Mouse (Mus musculus): ENCODE results near the gene Fanci.
A peak's percentile ranks its signal among the peaks of the same experiment; 100 is the strongest.

Fanci gene

DNA sequence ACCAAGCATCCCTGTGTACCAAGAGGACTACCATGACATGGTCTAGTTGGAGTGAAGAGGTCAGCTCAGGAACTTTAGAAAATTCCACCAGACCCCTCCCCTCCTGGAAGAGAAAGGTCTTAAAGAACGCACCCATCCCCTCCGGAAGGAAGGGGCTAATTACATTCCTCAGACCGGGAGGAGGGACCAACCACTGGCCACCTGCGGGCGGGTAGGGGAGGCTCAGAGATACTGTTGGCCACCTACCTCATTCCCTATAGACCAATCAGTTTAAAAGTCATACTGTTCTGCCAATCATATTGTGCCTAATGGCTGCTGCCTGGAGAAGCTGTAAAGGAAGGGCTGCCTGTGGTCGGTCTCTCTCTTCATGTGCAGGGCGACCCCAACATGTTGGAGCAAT lies 3.7 kb upstream of the Fanci start:
- DNase-seq (ENCODE audit: low read depth): no peak

DNA sequence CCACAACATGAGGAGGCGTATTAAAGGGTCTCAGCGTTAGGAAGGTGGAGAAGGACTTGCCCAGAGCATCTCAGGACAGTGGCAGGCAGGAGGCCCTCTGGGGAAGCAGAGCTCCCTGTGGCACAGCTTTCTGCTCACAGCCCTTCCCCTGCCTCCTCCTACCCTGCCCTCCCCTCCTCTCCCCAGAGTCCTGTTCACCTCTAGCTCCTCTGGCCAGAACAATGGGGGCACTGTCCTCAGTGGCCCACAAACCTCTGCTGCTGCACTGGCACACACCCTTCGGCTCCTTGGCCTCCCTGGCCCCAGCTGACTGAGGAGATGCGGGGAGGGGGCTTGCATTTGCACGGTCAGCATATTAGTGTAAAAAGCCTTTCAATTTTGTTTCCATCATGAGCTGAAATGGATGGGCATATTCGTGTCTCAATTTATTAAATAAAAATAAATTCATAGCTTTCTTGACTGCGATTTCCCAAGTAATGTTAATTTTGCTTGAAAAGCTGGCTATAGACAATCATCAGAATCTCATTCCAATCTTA lies 3.0 kb upstream of the Fanci start:
- DNase-seq (ENCODE audit: low read depth): no peak

DNA sequence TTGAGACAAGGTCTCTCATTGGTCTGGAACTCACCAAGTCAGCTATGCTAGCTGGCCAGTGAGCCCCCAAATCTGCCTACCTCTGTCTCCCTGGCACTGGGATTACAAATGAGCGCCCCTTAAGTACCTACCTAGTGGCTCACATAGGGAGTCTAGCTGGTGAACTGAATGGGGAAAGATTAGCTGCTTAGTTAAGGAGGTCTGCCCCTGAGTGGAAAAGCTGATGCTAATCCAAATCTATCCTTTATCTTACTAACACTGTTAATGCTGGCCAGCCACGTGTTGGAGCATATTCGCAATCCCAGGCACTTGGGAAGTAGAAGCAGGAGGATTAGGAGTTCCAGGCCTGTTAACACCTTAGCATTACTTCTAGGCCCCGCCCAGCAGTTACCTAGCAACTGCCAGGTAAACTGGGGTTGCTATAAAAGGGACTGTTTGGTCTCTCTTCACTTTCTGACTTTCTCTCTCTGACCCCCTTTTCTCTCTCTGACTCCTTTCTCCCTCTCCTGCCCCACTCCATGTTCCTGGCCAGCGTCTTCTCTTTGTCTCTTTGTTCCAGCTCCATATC lies 1.5 kb upstream of the Fanci start:
- DNase-seq (ENCODE audit: low read depth): no peak

DNA sequence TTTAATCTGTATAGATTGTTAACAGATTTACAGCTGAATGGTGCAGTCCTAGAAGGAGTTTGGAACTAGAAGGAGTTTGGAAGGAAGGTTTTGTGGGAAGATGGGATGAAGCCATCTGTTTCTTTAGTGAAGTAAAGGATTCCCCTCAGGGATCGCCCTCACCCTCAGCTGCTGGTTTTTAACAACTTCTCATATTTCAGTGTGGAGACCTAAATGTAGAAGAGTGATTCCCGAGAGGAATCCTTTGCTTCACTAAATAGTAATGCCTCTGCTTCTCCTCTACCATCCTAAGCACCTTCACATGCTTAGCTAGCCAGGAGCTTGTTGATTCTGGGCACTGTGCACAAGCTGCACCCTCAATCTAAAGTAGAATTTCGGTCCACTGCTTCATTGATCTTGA lies 258 bp upstream of the Fanci start:
- no peak for DNase-seq (ENCODE audit: low read depth)

DNA sequence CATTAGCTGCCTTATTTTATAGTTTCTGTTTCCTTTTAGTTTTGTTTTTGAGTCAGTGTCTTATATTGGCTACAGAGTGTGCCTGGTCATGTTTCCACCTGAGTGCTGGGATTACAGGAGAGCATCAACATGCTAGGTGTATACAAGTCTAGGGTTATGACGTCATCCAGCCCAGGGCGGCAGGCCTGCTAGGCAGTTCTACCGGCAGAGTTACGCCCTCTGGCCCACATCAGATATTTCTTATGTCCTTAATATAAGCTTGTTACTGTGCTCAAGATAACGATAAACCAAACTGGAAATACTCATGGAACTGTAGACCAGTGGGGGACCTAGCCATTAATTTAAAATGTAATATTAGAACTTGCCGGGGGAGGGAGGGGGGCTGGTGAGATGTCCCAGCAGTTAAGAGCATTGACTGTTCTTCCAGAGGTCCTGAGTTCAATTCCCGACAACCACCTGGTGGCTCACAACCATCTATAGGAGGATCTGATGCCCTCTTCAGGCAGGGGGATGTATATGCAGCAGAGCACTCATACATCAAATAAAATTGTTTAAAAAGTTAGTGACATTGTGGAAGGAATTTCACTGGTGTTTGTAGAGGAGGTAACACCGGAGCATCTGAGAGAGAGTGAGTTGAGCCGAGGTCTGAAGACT lies 1.3 kb downstream of the Fanci start:
- peak; percentile 72 for DNase-seq (ENCODE audit: low read depth)

DNA sequence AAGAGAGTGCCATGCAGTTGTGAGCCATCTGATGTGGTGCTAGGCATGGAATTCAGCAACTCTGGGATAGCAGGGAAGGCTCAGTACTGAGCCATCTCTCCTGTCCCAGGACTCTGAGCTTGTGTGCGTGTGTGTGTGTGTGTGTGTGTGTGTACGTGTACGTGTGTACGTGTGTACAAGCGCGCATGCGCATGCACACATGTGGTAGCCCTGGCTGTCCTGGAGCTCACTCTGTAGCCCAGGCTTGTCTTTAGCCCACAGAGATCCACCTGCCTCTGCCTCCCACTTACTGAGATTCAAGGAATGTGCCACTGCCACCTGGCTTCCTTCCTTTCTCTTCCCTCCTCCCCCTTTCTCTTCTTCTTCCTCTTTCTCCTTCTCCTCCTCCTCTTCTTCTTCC lies 2.2 kb downstream of the Fanci start:
- no peak for DNase-seq (ENCODE audit: low read depth)

DNA sequence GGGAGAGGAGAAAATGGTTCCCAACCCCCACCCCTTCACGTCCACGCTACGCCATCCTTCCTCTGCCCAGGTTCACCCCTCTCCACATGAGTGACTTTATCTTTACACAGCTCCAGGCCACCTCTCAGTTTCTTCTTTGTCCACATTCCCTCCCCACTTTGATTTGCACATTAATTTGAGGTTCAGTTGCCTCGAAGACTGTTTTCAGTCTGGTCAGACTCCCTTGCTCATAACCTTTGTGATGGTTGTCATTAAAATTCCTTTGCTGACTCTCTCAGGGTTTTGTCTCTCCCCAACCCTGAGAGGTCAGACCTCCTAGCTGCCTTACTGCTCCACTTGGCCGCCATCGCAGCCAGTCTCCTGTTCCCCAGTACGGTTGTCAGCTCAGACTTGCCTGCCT lies 2.9 kb downstream of the Fanci start:
- DNase-seq (ENCODE audit: low read depth): no peak

DNA sequence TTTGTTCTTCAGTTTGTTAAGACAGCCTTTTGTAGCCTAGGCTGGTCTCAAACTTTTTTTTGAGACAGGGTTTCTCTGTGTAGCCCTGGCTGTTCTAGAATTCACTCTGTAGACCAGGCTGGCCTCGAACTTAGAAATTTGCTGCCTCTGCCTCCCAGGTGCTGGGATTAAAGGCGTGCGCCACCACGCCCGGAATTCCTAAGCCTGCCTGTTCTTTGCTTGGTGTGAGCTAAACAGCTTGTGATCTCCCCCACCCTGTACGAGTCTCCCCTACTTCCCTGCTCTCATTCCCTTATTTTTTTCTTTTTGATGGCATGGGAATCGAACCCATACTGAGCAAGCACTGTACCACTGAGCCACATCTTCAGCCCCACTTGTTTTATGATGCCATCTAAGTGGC lies 3.5 kb downstream of the Fanci start:
- DNase-seq (ENCODE audit: low read depth): no peak

DNA sequence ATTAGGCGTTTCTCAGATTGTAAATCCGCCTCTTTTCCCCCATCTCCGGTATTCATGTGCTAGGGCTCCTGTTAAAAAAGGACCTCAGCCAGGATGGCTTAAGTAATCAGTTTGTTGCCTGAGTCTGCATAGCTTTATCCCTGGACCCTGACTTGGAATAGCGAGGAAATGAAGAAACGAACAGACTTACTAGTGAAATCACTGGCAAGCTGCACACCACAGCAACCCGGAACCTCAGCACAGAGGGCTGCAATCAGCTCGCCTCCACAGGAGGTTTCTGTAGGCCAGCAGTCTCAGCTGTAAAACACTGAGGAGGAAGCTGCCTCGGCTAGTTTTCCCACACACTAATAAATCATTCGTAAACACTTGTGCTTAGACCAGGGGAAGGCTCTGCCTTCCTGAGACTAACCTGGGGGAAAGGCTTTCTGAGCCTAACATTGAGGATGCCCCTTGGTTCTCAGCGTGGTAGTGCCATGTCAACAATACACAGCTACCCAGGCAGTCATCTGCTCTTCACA lies 5.8 kb downstream of the Fanci start:
- no peak for DNase-seq (ENCODE audit: low read depth)

DNA sequence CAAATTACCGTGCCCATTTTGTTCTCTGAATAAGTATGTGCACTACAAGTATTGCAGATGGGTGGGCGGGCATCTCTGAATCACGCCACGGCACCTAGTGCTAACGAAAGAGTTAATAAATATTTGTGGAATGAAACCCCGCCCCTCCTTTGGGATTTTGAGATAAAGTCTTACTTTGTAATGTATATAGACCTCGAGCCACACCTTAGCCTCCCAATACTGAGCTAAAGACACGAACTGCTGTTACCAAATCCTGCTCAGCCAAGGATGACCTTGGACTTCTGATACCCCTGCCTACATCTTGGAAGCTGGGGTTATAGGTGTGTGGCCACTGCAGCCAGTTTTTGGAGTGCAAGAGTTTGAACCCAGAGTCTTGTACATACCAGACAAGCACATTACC lies 6.7 kb downstream of the Fanci start:
- no peak for DNase-seq (ENCODE audit: low read depth)

DNA sequence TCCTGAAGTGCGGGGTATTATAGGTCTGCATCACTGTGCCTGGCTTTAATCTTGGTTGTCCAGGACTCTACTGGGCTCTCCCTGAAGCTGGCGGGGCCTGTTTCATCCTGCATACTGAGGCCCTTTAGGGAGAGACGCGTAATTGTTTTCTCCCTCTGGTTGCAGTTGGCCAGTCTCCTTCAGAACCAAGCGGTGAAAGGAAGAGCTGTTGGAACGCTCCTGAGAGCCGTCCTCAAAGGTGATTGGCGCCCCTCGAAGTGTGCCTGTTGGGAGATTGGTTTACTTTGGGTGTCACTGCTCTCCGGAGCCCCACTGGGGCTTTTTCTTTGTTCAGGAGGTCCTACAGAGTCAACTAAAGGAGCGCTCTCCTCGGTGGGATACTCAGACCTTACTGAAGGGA lies 7.2 kb downstream of the Fanci start:
- no peak for DNase-seq (ENCODE audit: low read depth)

DNA sequence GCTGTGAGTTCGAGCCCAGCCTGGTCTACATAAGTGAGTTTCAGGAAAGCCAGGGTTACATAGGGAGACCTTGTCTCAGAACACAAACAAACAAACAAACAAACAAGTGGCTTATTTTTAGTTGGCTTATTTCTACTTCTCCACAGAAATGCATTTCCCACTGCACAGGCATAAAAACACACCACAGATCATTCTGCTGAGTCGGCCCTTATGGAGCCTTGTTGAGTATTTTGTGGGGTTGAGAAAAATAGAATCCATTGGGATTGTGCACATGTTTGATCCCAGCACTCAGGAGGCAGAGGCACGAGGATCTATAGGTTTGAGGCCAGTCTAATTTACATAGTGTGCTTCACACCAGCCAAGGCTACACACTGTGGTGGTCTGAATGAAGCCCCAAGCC lies 8.6 kb downstream of the Fanci start:
- DNase-seq (ENCODE audit: low read depth): no peak

DNA sequence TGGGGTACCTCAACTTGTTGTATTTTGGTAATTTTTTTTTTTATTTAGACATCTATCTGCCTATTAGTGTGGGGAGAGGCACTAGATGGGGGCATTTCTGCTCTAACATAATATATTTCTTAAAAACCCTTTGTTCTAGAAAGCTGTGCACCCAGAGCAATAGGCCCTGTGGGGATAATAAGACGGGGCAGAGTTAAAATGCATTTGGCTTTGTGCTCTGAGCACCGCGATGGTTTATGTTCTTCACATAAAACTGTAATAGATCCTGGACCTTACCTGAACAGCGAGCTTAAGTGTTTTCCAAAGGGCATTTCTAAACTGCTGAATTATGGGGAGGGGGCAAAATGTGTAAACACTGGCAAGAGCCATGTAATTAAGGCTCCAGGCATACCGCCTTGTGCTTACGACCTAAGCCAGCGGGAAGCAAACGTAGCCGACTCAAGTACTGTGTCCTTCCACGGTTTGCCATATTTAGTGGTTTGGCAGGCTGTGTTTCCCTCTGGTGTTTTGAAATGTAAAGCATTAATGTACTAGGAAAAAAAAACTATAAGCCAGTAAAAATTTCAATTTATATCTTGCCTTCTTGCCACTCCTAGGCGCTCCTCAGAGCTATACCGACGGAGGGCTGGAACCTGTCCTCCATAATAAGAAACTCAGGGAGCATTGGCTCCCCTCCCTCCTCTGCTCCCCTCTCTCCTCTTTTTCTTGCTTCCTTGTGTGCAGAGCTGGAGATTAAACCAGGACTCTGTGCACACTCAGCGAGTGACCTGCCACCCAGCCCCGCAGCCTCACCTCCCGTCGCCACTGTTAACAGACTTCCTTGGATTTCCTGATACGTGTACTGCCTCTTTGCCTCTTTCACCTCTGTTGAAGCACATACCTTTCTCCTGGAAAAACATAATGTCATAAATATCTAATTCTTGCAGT lies 23.0 kb downstream of the Fanci start:
- no peak for DNase-seq (ENCODE audit: low read depth)

DNA sequence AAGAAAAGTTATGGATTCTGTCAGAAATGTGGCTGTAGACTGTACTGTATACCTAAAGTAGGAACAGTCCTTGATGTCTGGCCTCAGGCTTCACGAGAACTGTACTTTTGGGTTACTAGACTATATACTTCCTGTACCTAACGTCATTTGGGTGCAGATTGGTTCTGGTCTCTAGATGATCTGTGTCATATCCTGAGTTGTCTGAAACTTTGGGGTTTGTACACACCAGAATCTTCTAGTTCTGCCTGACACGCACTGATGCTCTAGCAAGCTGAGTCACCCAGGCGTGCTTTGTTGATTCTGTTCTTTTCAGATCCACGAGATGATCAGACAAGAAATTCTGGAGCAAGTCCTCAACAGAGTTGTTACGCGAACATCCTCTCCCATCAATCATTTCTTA lies 28.2 kb downstream of the Fanci start:
- no peak for DNase-seq (ENCODE audit: low read depth)

DNA sequence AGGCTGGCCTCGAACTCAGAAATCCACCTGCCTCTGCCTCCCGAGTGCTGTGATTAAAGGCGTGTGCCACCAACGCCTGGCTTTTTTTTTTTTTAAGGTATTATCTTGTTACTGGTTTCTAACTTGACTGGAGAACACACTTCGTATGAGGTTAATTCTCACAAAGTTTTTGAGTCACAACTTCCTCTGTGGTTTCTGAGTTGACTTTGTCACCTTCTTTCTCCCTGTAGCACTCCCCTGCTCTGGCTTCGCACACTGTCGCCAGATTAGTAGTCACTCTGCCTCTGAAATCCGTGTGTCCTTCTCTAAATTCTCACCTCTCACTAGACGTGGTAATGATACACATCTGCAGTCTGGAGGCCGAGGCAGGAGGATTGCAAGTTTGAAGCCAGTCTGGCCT lies 31.1 kb downstream of the Fanci start:
- no peak for DNase-seq (ENCODE audit: low read depth)

DNA sequence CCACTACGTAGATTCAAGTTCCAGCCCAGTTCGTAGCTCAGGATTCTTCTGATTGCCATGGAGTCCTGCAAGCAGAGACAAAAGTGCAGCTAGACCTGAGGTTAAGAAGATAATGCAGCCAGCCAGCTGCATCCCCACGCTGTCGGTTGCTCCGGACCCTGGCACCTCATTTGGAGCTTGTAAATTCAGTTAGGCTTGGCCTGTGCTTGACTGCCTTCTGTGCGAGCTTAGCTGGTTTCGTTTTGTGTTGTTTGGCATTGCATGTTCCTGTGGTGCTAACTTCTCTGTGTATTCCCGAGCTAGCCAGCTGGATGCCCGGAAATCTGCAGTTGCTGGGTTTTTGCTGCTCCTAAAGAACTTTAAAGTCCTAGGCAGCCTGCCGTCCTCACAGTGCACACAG lies 34.1 kb downstream of the Fanci start:
- DNase-seq (ENCODE audit: low read depth): no peak

DNA sequence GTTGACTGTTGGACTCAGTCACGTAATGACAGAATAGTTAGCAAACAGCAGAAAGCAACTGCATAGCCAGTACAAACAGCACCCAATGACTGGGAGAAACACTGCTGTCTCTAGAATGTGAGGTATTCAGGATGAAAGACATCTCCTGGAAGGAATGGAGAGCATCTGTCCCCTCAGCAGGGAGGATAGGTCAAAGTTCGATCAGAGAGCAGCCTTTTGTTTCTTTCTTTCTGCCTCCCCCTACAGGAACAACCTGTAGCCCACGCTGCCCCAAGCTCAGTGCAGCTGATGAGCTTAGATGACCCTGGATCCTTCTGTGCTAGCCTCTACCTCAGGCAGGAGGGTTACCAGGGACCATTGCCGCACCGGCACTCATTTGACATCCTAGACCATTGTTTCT lies 36.5 kb downstream of the Fanci start:
- DNase-seq (ENCODE audit: low read depth): no peak

DNA sequence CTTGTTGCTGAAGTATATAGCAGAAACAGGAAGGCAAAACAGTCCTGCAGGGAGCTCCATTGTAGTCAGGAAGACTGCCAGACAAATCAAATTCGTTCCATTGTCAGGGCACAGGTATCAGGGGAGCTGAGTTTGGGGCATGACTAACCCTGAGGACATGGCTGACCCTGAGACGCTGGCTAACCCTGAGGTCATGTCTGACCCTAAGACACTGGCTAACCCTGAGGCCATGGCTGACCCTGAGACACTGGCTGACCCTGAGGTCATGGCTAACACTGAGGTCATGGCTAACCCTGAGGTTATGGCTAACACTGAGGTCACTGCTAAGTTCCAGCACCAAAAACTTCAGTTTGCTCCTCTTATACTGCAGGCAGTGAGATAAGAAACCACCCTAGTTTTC lies 48.3 kb downstream of the Fanci start:
- DNase-seq (ENCODE audit: low read depth): no peak

DNA sequence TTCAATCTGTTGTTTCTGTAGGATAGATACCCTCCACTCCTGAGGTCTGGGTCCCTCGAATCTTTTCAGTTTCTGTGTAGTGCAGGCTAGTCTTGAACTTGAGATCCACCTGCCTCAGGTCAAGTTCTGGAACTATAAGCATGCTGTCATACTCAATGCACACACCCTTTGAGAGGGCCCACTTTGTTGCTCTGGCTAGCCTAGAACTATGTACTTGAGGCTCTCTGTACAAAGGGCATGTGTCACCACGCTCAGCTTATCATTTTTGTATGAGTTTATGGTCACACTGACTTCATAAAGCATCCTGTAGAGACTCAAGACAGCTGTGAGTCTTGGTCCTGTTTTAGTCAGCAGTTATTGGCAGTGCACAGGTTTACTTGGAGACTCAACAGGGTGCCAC lies 55.3 kb downstream of the Fanci start:
- no peak for DNase-seq (ENCODE audit: low read depth)

DNA sequence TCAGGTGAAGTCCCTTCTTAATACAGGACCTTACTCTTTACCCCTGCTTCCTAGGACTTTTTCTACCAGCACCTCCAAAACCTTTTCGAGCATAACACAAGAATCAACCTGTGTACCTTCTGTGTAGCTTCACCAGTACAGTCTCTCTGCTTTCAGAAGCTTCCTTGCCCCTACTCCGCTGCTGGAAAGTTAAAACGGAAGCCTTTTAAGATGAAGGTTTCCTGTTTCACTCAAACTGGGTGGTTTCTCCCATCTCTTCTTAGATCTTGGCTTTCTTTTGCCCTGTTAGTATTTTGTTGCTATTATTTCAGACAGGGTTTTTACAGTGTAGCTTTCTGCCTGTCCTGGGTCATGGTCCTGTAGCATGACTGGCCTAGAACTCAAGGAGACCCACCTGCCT lies 55.8 kb downstream of the Fanci start:
- DNase-seq (ENCODE audit: low read depth): no peak

DNA sequence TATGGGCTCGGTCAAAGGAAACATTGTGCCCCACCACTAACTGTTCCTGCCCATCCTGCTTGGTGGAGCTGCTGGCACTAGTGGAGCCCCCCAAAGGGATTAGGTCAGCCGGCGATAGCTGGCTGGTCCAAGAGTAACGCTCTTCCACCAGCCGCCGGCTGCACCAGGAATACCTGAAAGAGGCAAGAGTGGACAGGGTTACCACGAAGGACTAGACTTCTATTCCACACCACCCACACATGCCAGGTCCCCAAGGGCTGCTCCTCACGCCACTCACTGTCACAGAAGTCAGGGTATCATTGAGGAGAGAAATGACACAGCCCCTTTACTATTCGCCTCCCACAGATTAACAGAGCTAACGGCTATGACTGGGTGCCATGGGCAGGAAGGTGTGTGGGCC lies 70.0 kb downstream of the Fanci start:
- no peak for DNase-seq (ENCODE audit: low read depth)

DNA sequence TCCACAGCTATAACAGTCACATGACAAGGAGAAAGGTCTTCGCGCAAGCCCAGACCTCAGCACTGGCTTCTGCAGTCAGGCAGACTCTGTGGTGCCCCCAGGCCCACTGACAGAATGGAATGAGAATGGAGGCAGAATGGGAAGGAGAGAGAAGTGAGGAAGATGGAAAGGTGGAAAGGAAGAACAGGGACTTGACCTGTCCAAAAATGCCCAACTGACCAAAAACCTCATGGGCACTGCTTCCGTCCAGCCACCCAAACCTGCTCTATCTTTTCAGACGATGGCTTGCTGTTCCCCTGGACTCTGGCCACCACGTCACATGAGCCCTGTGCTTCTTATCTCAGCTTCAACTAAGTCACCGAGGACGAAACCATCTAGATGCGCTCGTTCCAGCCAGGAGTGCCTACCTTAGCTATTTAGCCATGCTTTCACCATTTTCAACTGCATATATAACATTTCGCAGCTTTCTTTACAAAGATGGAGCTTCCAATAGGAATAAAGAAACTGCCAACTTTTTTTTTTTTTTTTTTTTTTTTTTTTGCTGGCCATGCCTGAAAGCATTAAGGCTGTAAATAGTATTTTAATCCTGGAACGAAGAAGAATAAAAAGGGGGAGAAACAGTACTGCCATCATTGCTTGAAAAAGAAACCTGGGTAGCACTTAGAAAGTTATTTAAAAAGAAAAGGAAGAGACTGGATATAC lies 71.8 kb downstream of the Fanci start:
- no peak for DNase-seq (ENCODE audit: low read depth)

Data from c-Kit-positive CD71-positive TER-119-negative erythroid progenitor cells, embryonic 14.5 days (primary cell).